Mouse (Mus musculus) heart, postnatal 0 days (tissue): ENCODE results near the gene Pdxk.
"Not testable (repeated sequence)": the region's sequence is repeated elsewhere in the genome, so short reads cannot be mapped to it uniquely, and the experiment has no call there.

Experiments used
- CTCF ChIP-seq: IDR thresholded peaks from 2 replicates; pipeline ENCODE4 v1.5.1; 2016; ENCODE audit warnings: antibody characterized with exemption, control low read depth, low read depth
- EP300 ChIP-seq: IDR thresholded peaks from 2 replicates; pipeline ENCODE4 v1.6.1; 2016; ENCODE audit warnings: antibody characterized with exemption, low read depth

- not testable (repeated sequence) for TF ChIP-seq CTCF, EP300
Measured at GRCm38 (mm10) chr10:78485369-78485768, 20.6 kb upstream of the Pdxk start.
